Mouse (Mus musculus): Measurements from ENCODE around the gene Pdss1. TPM values are rescaled to one million over a fixed set of nuclear protein-coding genes. Genes with fewer than 3 reads are reported as not detected.
"Not testable (repeated sequence)": the region's sequence is repeated elsewhere in the genome, so short reads cannot be mapped to it uniquely, and the experiment has no call there.

Gene Pdss1
- 26.0 TPM in 2 replicates for polyA plus RNA-seq (2012; rRNA removed)

DNA sequence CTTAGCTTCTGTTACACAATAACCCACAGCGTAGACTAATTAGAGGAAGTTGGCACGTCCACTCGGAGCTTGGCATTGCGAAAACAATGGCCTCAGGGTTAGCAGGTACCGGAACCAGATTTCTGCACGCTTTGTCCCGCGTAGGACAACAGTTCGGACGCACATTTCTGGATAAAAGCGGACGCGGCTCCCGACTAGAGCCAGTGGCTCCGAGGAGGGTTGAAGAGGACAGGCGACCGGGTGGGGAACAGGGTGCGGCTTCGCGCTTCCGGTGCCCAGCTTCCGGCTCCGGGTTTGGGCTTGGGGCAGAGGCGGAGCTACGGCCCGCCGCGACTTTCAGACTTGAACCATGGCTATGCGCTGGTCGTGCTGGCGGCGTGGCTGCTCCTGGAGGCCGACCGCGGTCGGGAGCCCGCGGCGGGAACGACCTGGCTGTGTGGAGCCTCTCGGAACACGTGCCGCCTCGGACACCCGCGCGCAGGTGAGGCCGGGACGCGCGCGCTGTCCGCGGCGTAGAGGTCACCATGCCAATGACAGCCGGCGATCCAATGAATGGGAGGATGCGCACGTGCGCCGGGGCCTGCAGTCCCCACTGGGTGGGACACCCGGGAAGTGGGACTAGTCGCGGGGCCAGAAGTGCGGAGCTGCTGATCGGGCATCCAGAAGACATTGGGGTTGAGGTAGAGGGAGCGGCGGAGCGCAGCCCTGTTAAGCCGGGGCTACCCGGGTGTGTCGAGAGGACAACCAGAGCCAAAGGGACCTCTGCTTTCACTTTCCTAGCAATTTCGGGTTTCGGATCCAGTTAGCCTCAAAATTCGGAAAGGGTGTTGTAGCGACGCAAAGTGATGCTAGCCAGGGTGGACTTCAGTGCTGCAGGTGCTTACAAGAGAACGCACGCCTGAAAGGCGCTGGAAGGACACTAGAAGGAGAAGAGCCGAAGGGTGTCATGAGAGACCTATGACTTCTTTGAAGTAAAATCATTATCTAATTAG is at the start of gene Pdss1:
TSS of gene Pdss1 (plus strand) at position 241 of the 992 bp plus-strand sequence.
- Histone ChIP-seq H3K27ac (ENCODE audit: insufficient read depth, low read length) (peak within 1 kb of the TSS; percentile 84), H3K27me3 (ENCODE audit: control insufficient read depth, insufficient read depth, low read length) (no peaks in the 10 kb centered on the region), H3K4me1 (ENCODE audit: control insufficient read depth, insufficient read depth, low read length) (no peaks in the 10 kb centered on the region), H3K4me3 (replicated peaks; ENCODE audit: insufficient read depth, low read depth, low read length) (peak within 1 kb of the TSS; percentile 97)
- peak; percentile 94 to 95 for DNase-seq
- WGBS: under 1% methylated on average over 81 of the region's 81 CpGs
- peak; percentile 76; the same call in 1 of the 2 replicates for TF ChIP-seq POLR2A (IDR thresholded peaks at IDR 0.05; ENCODE audit: borderline replicate concordance, insufficient read depth, low read length)
- TF ChIP-seq CTCF (IDR thresholded peaks at IDR 0.05; ENCODE audit: borderline replicate concordance, insufficient read depth, low read depth, low read length): no peak

DNA sequence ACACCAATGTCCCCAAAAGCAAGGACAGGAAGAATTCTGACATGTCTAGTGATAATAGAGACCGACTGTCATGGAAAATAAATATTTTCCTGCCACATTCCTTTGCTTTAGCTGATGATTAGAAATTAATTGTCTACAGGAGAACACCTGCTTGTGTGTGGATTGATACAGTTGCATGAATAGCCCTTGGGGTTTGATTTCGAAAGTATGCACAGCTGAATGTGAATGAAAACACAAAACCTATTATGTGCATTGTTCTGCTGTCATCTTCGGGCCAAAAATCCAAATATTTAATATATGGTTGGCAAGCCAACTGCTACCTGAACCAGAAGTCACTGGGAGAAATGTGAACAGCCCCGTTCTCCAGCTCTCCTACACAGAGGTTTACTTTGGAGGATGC is 43.4 kb upstream of the Pdss1 start:
- no peak overlapping the region for H3K4me3 ChIP-seq (replicated peaks; ENCODE audit: insufficient read depth, low read depth, low read length)

DNA sequence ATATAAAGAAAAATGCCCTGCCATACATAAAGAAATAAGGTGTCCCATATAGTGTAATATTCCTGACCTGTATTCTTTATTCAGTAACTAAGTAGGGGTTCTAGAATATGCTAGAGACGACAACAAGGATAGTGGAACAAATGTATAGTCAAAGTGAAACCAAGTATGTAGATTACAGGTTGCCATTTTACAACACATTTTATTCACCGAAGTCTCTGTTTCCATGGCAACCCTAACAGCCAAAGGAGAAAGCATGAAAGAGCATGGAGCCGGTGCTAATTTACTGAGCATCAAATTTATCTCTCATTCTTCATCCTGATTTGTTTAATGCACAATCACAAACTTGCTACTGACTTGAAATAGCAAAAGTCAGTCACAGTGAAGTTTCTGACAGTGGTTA is 37.8 kb upstream of the Pdss1 start:
- Histone ChIP-seq H3K27me3 (ENCODE audit: control insufficient read depth, insufficient read depth, low read length) (no peaks in the 10 kb centered on the region), H3K4me1 (ENCODE audit: control insufficient read depth, insufficient read depth, low read length) (no peaks in the 10 kb centered on the region), H3K4me3 (replicated peaks; ENCODE audit: insufficient read depth, low read depth, low read length) (no peak overlapping the region), H3K27ac (ENCODE audit: insufficient read depth, low read length) (no peak overlapping the region)
- no peak for DNase-seq
- 55% methylated on average over 3 of the region's 3 CpGs for WGBS
- TF ChIP-seq POLR2A (IDR thresholded peaks at IDR 0.05; ENCODE audit: borderline replicate concordance, insufficient read depth, low read length) (no peak), CTCF (IDR thresholded peaks at IDR 0.05; ENCODE audit: borderline replicate concordance, insufficient read depth, low read depth, low read length) (no peak)

More for the DNA sequence above, 43.4 kb upstream of the Pdss1 start:
- no peak for TF ChIP-seq POLR2A (IDR thresholded peaks at IDR 0.05; ENCODE audit: borderline replicate concordance, insufficient read depth, low read length)
- TF ChIP-seq CTCF (IDR thresholded peaks at IDR 0.05; ENCODE audit: borderline replicate concordance, insufficient read depth, low read depth, low read length): no peak
- WGBS: 74% methylated on average over 4 of the region's 4 CpGs
- H3K4me1 ChIP-seq (ENCODE audit: control insufficient read depth, insufficient read depth, low read length): no peaks in the 10 kb centered on the region
- H3K27me3 ChIP-seq (ENCODE audit: control insufficient read depth, insufficient read depth, low read length): no peaks in the 10 kb centered on the region
- H3K27ac ChIP-seq (ENCODE audit: insufficient read depth, low read length): no peak overlapping the region
- DNase-seq: no peak

DNA sequence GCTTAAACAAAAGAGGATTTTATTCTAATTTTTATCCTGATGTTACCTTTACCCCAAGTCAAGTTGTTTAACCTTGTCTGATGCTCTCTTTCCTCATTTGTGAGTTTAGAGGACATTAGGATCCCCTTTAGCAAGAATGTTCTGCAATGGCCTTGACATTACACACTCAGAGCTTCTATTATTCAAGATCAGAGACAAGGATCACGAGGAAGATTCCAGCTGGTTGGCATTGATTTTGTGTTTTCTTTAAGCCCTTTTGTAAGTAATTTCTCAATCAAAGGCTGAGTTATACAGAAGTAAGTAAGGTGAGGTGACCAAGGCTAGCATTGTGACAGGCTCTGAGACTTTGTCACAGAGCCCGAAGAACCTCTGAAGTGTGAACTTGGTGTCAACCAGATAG is 33.1 kb upstream of the Pdss1 start:
- no peak overlapping the region for H3K4me3 ChIP-seq (replicated peaks; ENCODE audit: insufficient read depth, low read depth, low read length)
- H3K27me3 ChIP-seq (ENCODE audit: control insufficient read depth, insufficient read depth, low read length): no peaks in the 10 kb centered on the region
- H3K27ac ChIP-seq (ENCODE audit: insufficient read depth, low read length): no peak overlapping the region
- TF ChIP-seq POLR2A (IDR thresholded peaks at IDR 0.05; ENCODE audit: borderline replicate concordance, insufficient read depth, low read length): no peak
- TF ChIP-seq CTCF (IDR thresholded peaks at IDR 0.05; ENCODE audit: borderline replicate concordance, insufficient read depth, low read depth, low read length): no peak
- H3K4me1 ChIP-seq (ENCODE audit: control insufficient read depth, insufficient read depth, low read length): no peaks in the 10 kb centered on the region
- 76% methylated on average over 2 of the region's 2 CpGs for WGBS
- DNase-seq: no peak

DNA sequence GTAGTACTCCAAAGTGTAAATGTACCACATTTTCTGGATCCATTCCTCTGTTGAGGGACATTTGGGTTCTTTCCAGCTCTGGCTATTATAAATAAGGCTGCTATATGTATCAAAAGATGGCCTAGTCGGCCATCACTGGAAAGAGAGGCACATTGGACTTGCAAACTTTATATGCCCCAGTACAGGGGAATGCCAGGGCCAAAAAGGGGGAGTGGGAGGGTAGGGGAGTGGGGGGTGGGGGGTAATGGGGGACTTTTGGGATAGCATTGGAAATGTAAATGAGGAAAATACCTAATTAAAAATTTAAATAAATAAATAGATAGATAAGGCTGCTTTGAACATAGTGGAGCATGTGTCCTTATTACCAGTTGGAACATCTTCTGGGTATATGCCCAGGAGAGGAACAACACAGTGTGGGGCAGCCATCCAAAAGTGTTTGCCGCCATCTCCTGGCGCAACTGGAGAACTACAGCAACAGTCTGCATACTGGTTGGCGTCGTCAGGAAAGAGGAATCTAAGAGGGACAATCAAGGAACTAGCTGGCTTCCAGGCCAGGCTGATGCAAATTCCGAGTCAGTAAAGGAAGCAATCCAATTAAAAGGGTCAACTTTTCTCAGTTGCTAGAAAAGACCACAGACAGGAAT is 30.8 kb upstream of the Pdss1 start:
- 3% methylated on average over 6 of the region's 6 CpGs for WGBS
- H3K4me1 ChIP-seq (ENCODE audit: control insufficient read depth, insufficient read depth, low read length): not testable (repeated sequence)

DNA sequence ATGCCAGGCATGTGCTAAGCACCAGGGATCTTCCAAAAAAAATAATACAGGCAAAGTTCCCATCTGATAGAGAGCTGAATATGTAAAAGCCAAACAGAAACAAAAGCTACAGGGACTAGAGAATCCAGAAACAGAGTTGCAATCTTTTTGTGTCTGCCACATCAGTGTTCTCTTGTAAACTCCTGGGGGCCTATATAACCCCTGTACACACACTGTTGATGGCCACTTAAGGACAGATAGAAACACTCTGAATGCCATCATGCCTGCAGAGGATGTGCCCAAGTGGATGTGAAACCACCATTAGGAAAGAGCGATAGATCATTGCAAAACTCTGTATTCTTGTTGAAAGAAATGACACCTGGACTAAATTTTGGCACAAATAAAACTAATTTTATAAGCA is 29.5 kb upstream of the Pdss1 start:
- no peak overlapping the region for H3K4me3 ChIP-seq (replicated peaks; ENCODE audit: insufficient read depth, low read depth, low read length)
- TF ChIP-seq CTCF (IDR thresholded peaks at IDR 0.05; ENCODE audit: borderline replicate concordance, insufficient read depth, low read depth, low read length): no peak
- TF ChIP-seq POLR2A (IDR thresholded peaks at IDR 0.05; ENCODE audit: borderline replicate concordance, insufficient read depth, low read length): no peak
- 89% methylated on average over 1 of the region's 1 CpGs for WGBS
- DNase-seq: no peak
- no peak overlapping the region for H3K27ac ChIP-seq (ENCODE audit: insufficient read depth, low read length)
- H3K27me3 ChIP-seq (ENCODE audit: control insufficient read depth, insufficient read depth, low read length): no peaks in the 10 kb centered on the region
- no peaks in the 10 kb centered on the region for H3K4me1 ChIP-seq (ENCODE audit: control insufficient read depth, insufficient read depth, low read length)

More for the DNA sequence above, 30.8 kb upstream of the Pdss1 start:
- H3K4me3 ChIP-seq (replicated peaks; ENCODE audit: insufficient read depth, low read depth, low read length); H3K27ac ChIP-seq (ENCODE audit: insufficient read depth, low read length); H3K27me3 ChIP-seq (ENCODE audit: control insufficient read depth, insufficient read depth, low read length): not testable (repeated sequence)
- peak; percentile 66 to 72 for DNase-seq
- TF ChIP-seq CTCF (IDR thresholded peaks at IDR 0.05; ENCODE audit: borderline replicate concordance, insufficient read depth, low read depth, low read length): peak; percentile 74

DNA sequence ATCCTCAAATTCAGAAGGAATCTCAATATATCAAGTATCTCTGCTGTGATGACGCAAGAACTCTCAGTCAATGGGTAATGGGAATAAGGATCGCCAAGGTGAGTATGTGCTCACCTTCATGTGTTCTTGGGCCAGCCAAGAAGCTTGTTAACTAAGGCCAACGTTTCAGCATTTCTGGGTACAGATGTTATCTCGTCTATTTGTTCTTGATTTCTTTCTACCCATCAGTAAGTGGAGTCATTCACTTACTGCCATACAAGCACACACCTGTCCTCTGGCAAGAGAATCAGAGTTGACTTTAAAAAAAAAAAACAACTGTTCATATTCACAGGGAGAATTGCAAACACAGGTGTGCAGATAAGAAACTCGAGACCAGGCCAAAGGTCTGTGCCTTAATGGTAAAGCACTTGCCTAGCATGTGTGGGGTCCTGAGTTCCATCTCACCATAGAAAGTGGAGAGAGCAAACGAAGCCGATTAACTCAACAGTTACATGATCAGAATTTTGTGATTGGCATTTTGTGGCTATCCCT is 28.4 kb upstream of the Pdss1 start:
- H3K4me1 ChIP-seq (ENCODE audit: control insufficient read depth, insufficient read depth, low read length): no peaks in the 10 kb centered on the region
- no peak overlapping the region for H3K27ac ChIP-seq (ENCODE audit: insufficient read depth, low read length)
- 78% methylated on average over 7 of the region's 7 CpGs for WGBS
- H3K27me3 ChIP-seq (ENCODE audit: control insufficient read depth, insufficient read depth, low read length): no peaks in the 10 kb centered on the region
- no peak for DNase-seq
- H3K4me3 ChIP-seq (replicated peaks; ENCODE audit: insufficient read depth, low read depth, low read length): no peak overlapping the region
- TF ChIP-seq CTCF (IDR thresholded peaks at IDR 0.05; ENCODE audit: borderline replicate concordance, insufficient read depth, low read depth, low read length): no peak
- no peak for TF ChIP-seq POLR2A (IDR thresholded peaks at IDR 0.05; ENCODE audit: borderline replicate concordance, insufficient read depth, low read length)
